Mouse (Mus musculus): ENCODE measurements around the gene Tmem63b. TPM values are rescaled to one million over a fixed set of nuclear protein-coding genes. Genes with fewer than 3 reads are reported as not detected.

Gene Tmem63b
- 100 to 1,000 TPM; 171 to 180 TPM for total RNA-seq (2021)

DNA sequence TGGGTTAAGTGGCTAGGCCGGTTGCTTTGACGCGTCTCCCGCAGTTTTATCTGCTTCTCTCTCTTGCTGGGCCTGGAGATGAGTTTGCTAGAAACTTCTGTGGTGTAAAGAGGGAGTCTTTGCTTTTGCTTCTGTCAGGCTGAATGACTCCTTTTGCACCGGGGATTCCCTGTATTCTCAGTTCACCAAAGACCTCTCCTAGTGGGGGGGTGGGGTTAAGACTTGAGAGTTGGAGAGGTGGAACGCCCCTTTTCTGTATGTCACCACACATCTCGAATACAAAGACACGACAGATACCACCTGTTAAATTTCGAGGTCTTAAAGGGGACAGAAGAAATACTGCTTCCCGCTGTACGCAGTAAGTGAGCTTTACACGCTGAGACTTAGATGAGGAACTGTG lies at the start of gene Tmem63b:
Gene Tmem63b (minus strand): TSS at position 190 of the 400 bp plus-strand sequence.
- no peak for DNase-seq

DNA sequence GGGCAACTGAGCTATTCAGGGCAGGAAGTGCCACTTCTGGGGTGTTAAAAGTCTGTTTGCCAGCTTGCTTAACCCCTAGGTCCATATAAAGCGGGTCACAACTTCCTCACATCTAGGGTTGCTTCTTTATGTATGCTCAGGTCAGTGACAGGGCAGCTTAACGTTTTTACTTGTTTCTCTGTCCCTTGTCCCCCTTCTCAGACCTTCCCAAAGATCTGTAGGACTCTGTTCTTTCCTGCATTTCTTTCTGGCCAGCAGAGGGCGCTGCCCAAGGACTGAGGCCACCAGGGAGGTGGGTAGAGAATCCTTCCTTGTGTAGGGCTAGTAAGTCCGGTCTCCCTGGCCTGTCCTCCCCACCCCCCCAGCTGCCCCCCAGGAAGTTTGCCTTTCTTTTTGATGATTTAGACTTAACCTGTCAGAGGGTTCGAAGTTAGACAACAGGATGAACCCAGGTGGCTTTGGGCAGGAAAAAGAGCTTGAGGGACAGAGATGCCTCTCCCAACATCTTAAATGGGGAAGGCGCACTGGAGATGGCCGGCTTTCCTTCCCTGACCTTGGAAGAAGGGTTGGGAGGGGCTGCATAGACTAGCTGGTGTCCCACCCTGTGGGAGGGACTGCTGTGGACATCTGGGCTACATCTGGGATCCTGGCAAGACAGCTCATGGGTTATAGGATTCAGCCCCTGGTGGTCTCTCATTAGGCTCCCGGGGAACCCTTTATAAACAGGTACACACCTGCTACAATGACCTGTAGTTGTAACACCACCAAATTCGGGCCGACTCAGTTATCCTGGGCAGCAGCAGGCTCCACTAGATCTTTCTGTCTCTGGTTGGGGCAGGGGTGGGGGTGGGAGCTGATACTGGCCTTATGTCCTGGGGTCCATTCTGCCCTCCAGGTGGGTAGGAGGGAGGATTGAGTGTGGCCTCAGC lies 48.9 kb upstream of the Tmem63b start:
- DNase-seq = peak; percentile 76 to 82

DNA sequence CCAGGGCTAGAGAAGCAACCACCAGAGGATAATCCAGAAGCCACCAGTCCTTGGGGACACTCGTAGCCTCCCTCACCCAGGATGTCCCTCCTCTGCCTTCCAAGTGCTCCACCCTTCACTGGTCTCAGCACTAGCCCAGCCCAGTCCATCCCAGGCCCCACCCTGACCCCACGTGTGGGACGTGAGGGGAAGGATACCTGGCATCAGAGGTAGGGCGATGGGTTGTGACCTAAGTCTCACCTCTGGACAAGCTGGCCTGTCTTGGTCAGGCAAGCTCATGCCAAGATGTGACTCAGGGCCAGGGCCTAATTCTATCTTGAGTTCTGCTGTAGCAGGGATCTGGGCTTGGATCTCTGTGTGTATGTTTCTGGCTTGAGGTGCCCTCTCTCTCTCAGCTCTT lies 48.2 kb upstream of the Tmem63b start:
- DNase-seq = no peak

DNA sequence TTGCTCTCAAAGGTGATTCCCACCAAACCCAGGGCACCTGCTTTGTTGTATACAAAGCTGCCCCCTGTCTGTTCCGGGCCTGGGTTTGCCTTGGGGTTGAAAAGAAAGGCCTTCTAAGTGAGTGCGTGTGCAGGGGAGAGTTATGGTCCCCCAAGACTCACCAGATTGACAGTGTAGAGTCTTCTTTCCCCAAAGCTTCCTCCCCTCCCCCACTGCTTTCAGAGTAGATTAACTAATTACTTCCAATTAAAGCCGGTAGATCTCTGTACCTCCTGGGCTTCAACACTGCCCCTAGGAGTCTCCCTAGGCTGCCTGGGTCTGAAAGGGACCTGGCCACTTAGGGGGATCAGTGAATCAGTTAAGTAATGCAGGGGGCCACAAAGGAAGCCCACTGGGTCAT lies 47.6 kb upstream of the Tmem63b start:
- DNase-seq = no peak

DNA sequence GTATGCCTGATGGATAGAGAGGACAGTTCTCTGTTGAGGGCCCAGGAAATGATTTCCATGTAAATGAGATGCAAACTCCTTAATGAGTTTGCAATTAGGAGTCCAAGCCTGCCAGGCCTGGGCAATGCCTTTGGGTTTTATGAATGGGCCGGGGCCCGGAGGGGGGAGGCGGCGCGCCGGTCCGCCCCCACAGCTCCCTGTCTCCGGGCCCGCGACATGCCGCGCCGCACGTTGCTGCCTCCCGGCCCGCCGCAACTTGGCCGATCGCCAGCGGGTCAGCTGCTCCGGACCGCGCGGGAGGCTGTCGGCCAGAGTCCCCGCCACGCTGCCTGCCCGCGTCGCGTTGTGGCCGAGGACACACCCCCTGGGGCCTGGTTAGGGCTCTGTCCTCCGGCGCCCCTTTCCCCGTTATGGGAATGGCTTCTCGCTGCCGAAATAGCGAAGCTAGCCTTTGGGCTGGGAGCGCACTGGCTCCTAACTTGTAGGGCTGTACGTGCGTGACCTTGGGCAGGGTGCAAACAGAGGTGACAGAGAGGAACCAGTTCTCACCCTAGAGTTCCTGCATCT lies 47.1 kb upstream of the Tmem63b start, which contains the start of gene 1600014C23Rik:
Gene 1600014C23Rik (minus strand): TSS at position 110 of the 567 bp plus-strand sequence.
- peak; percentile 79 to 85 for DNase-seq

DNA sequence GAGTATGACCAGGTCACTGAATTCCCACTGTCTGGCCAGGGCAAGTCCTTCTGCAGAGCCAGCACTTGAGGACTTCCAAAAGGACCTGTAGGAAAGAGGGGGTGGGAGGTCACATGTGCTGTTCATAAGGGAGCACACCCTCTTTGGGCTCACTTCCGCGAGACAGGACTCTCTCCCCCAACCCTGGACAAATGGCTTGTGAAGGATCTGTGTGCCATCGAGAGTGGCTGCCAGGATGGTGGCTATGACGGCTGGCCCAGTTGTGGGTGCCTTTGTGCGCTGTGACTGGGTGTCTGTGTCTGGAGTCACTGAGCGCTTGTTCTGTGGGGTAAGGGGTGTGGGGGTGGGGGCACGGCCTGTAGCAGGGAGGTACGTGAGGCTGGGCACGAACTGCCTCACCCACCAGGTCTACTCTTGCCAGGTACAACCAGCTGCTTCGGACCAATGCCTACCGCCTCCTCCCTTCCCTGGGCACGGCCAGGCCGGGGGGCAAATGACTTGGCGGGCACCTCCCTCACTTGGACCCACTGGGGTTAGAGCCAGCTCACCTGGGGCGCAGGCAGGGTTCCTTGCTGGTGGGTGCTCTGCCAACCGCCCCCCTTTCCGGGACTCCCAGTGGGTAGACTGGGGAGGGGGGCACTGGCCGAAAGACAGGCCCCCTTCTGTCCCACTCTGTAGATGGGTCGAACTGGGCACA lies 46.5 kb upstream of the Tmem63b start:
- DNase-seq = peak; percentile 51 to 71

DNA sequence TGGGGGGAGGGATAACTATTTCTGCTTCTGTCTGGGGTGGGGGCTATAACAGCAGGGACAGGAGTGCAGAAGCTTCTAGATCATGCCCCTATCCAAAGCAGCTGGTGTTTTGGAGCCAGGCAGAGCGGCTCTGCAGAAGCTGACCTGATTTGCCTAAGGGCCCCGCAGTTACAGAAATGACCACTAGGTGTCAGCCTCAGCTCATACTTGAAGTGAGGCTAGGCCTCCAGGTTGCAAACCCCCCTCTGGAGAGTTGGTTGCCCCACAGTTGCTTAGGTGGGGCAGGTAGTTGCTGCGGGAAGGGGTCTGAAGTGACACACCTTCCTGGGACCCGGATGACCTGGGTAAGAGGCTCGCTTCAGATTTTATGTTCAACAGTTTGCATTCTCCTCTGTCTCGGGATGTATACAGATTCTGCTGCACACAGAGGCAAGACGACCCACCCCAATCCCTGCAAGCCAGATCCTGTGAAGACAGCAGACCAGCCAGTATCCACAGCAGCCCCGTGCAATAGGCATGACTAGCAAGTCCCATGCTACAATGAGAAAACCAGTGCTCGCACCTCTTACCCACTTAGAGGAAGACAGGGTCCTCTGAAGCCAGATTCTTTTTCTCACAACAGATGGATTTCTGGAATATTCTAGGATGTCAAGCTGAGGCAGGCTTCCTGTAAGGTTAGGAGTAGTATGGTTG lies 44.6 kb upstream of the Tmem63b start:
- peak; percentile 82 to 87 for DNase-seq

DNA sequence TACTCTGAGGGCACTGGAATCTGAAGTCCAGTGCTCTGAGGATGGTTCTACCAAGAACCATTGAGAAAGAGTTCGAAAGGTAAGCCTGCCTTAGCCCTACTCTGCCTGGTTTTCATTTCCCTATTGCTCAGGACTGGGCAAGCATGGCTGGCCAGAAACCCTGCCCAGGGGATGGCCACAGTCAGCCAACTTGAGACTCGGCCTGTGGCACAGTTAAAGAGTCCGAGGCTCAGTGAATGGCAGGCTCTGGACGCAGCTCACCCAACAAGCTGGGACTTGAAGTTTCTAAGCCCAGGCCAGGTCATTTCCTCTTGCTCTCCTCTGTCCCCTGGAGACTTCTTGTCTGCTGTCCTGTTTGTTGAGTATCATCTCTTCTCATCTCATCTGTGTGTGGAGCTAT lies 44.0 kb upstream of the Tmem63b start:
- no peak for DNase-seq

DNA sequence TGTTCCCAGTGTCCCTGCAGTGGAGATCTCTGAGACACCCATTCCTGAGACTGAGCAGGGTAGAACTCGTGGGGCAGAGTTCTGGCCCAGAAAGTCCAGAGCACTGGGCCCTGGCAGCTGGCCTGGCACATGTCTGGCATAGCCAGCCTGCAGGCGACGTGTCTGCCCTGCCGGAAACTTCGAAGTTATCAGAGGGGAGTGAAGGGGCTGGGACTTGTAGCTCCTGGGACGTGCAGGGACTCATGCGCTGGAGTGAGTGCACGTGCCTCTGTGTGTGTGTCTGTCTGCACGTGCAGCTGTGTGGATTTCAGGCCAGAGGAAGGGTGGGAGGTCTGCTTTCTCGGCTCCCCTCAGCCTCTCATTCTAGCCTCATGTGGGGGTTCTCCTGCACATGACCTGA lies 42.7 kb upstream of the Tmem63b start:
- DNase-seq = no peak

DNA sequence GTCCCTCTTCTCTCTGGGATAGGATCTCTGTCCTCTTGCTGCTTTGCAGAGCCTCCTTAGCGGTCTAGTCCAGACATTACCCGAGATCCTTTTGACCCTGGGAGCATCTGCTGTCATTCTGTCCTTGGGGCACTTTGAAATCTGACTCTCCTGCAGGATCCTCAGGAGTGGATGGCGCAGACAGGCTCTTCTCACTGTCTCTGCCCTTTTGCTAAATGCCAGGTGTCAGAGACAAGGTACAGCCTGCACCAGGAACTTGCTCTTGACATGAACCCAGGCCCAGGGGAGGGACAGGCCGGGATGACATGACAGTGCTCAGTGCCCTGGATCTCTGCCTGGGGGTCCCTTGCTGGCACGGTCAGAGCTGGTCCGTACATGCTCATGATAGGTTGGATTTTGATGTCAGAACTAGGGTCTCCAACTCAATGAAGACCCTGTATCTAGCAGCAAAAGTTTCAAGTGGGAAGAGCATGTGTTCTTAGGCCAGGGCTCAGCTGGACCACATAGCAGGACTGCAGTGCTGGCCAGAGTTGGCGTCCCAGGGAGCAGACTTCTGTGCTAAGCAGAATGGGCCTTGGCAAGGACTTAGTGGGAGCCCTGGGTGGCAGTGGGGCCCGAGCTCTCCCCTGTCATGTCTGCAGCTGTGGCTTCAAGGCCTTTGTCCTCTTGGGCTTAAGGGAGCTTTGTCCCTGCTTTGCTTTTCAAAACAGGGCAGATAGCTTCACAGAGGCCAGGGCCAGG lies 41.4 kb upstream of the Tmem63b start:
- no peak for DNase-seq

DNA sequence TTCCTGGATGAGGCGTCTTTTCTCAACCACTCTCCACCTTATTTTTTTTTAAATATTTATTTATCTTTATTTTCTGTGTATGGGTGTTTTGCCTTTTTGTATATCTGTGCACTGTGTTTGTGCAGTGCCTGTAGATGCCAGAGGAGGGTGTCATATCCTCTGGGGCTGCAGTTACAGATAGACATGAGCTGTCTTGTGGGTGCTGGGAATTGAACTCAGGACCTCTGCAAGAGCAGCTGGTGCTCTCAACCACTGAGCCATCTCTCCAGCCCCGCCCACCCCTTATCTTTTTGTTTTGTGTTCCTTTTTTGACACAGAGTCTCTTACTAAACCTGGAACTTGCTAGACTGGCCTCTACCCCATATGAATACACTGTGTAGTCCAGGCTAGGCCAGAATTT lies 40.8 kb upstream of the Tmem63b start:
- DNase-seq = no peak

DNA sequence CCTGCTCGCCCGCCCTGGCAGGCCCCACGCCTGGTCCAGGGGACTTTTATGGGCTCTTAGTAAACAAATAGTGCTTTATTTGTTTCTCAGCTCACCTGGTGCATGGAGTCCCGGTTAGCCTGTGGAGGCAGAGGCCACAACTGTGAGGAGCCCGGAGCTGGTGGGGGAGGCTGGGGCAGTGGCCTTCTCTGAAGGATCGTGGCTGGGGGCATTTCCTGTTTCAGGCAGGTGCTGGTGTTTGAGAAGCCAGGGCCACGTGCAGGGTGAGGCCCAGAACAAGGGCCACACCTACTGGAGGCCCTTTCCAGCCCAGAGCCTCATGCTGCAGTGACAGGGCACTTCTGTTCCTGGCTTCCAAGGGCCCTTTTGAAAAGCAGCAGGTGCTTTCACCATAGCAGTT lies 39.5 kb upstream of the Tmem63b start:
- no peak for DNase-seq

DNA sequence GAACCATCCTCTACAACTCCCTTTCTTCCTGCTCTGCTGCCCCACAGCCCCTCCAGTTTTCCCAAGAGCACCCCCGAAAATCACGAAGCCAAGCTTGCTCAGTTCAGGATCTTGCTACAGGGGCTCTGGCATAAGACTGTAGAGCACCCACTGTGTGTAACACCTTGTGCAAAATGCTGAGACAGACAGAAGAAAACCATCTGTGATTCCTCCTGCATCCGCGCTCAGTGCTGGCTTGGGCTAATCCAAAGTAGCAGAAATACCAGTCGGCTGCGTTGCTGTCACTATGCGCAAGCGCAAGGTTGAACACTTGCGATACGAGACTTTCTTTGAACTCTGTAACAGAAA lies 37.8 kb upstream of the Tmem63b start:
- no peak for DNase-seq

DNA sequence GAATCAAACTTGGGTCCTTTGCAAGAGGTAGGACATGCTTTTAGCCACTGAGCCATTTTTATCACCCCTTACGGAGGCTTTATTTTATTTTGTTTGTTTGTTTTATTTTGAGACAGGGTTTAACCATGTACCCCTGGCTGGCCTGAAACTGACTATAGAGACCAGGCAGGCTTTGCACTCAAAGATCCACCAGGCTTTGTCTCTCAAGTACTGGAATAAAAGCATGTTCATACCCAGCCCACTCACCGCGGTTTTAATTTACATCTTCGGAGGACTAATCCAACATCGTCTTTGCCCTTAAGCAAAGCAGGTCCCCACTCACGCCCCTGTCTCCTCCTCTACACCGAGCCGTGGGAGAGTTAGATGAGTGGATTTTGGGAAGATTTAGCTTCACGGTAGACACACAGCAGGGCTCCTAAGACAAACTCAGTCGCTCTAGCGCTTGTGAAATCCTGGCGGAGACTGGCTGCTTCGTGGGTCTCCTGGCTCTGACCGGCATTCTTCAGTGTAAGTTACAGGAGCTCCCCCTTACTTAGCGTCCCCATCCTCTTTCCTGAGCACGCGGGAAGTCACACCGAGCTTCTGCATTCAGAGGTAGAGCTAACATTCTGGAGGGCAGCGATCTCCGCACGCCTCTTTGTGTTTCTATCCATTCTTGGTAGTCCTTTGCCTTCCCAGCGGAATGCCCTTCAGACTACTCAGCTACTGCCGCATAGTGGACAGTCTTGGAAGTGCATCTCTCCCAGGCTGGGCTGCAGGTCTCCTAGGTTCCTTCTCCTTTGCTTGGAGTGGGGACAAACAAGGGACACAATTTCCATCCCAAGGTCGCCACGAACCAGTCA lies 37.2 kb upstream of the Tmem63b start:
- DNase-seq = peak; percentile 73 to 81

DNA sequence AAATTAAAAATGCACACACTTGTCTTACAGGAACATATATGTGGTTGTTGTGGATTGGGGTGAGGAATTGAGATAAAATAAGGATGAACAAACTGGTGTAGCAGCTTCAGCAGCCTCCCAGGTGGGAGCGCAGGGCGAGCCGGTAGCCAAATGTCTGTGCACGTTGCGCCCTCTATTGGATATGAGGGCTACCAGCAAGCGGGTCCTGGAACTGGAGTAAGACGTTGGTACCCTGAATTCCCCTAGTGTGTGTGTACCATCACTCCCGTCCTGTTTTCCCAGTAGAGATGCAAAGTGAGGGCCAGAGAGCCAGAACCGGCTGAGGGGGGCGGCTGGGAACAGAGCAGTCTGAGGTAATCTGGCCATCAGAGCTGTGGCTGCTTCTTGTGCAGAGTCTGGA lies 31.6 kb upstream of the Tmem63b start:
- DNase-seq = peak; percentile 69 to 73

DNA sequence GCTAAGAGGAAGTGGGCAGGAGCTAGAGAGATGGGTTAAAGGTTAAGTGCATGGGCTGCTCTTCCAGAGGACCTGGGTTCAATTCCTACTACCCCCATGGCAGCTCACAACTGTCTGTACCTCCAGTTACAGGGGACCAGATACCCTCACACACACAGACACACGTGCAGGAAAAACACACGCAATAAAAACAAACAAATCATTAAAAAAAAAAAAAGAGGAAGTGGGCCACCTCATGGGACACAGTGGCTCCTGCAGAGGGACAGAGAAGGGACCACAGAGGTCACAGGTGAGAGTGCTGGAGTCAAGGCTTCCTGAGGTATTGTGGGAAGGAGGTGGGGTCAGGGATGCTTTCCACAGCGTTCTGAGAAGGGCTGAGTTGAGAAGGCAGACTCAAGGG lies 24.8 kb upstream of the Tmem63b start:
- DNase-seq = no peak

DNA sequence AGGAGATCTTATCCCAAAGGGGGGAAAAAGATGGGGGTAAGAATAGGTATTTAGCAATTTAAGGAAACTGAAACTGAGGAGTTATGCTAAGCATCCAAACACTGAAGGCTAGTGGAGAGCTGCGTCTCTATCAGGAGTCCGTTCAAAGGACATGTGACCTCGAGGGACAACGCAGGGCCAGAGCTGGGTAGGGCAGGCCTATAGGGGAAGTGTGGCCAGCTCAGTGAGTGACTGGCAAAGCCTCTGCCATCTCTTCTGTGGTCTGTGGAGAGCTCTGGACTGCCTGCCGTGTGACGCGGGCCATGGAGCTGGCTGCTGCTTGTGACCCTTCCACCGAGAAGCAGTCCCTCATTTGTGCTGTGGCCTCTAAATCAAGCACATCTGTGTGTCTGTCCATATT lies 23.7 kb upstream of the Tmem63b start:
- no peak for DNase-seq

DNA sequence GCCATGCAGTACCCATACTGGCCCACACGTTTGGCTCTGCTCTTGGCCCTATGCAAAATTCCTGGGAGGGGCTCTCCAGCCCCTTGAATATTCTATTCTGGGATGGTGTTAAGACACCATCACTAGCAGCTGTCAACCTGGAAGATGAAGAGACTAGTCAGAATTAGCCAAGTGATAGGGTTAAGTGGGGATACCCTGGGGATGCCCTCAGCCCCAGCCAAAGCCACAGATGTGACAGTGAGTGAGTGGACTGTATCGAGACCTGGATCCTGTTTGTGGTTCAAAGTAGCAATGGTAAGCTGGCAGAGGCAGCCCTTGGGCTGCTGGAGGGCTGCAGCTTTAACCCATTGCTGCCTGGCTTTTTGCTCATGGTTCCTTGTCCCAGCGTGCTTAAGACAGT lies 23.1 kb upstream of the Tmem63b start:
- DNase-seq = no peak

DNA sequence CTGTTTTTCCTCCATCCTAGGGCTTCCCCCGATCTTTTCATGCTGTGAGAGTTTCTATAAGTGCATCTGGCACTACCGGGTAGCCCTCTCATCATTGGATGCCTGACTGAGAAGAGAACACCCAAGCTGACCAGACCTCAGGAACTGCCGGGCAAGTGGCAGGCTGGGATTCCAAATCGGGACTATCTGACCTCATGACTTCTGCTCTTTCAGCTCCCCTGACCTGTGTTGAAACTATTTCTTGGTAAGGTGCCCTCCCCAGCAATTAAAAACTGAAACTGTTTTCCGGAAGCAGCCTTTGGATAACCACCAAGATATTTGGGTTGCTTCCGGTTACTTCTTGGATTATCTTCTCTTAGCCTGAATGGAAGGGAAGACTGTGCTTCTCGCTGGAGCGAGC lies 21.5 kb upstream of the Tmem63b start:
- no peak for DNase-seq

DNA sequence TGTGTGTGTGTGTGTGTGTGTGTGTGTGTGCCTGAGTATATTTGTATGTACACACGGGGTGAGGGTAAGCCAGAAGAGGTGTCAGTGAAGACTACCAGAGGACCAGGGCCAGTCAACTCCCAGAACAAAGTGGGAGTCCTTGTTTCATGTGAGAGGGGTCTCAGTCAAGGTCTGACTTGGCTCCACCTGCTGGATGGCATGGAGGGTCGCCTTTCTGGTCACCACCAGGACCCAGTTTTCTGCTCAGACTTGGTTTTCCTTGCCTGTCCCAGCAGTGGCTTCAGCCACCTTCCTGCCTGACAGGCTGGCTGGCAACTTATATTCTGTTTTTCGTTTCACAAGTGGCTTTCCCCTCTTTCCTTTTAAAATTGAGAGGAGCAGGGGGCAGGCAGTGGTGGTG lies 20.7 kb upstream of the Tmem63b start:
- no peak for DNase-seq

DNA sequence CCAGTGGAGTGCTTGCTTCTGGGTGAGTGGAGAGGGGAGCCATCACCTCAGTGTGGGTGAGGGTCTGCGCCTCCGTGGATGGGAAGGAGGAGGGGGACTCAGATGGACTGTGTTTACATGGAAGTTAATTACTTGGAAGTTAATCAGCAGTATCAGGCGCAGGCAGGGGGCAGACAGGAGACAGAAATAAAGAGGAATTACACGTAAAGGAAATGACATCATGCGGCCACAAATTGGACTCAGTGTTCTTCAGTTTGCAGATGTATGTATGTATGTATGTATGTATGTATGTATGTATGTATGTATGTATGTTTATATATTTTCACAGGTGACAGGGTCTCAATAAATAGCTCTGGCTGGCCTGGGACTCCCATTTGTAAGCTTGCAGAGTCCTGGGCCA lies 20.1 kb upstream of the Tmem63b start:
- no peak for DNase-seq
